Mouse (Mus musculus) layer of hippocampus, adult 9-11 months (tissue): ENCODE measurements around the gene Timm13.

ENCODE experiments used
- DNase-seq: peaks from one replicate; pipeline ENCODE4 v3.0.0; 2022

Gene Timm13

GRCm38 (mm10) chr10:80902273-80902940, 1.6 kb upstream of the Timm13 start:
- DNase-seq, result no peak

GRCm38 (mm10) chr10:80901409-80902272, 872 bp upstream of the Timm13 start:
- no peak for DNase-seq

- DNase-seq, result no peak
These were observed 1.0 kb downstream of the Timm13 start for GRCm38 (mm10) chr10:80899591-80900317.

GRCm38 (mm10) chr10:80899074-80899473, 1.7 kb downstream of the Timm13 start:
- no peak for DNase-seq

- peak; percentile 74 for DNase-seq
These were observed 2.8 kb downstream of the Timm13 start for GRCm38 (mm10) chr10:80897861-80898510.

- DNase-seq, result no peak
These were observed 3.9 kb downstream of the Timm13 start for GRCm38 (mm10) chr10:80896581-80897485.

GRCm38 (mm10) chr10:80895697-80896096, 5.1 kb downstream of the Timm13 start:
- no peak for DNase-seq

- DNase-seq, result no peak
These were observed 5.7 kb downstream of the Timm13 start for GRCm38 (mm10) chr10:80895100-80895499.

- no peak for DNase-seq
These were observed 13.6 kb downstream of the Timm13 start for GRCm38 (mm10) chr10:80887181-80887580.

GRCm38 (mm10) chr10:80881301-80881700, 19.5 kb downstream of the Timm13 start:
- DNase-seq, result peak; percentile 60

GRCm38 (mm10) chr10:80880901-80881300, 19.9 kb downstream of the Timm13 start:
- DNase-seq, result no peak

GRCm38 (mm10) chr10:80880131-80880641, 20.6 kb downstream of the Timm13 start:
- DNase-seq, result peak; percentile 39

- DNase-seq, result no peak
These were observed 24.2 kb downstream of the Timm13 start for GRCm38 (mm10) chr10:80876594-80876993.

- no peak for DNase-seq
These were observed 24.7 kb downstream of the Timm13 start for GRCm38 (mm10) chr10:80876028-80876427.

- no peak for DNase-seq
These were observed 26.7 kb downstream of the Timm13 start for GRCm38 (mm10) chr10:80874035-80874434.

GRCm38 (mm10) chr10:80871581-80871980, 29.2 kb downstream of the Timm13 start, which contains the start of gene Tmprss9:
TSS of gene Tmprss9 (plus strand) at chr10:80871848.
- DNase-seq, result no peak

- DNase-seq, result no peak
These were observed 29.8 kb downstream of the Timm13 start for GRCm38 (mm10) chr10:80870993-80871392.

GRCm38 (mm10) chr10:80864446-80864845, 36.3 kb downstream of the Timm13 start:
- no peak for DNase-seq

GRCm38 (mm10) chr10:80862305-80862704, 38.5 kb downstream of the Timm13 start:
- DNase-seq, result no peak

GRCm38 (mm10) chr10:80858350-80858935, 42.3 kb downstream of the Timm13 start:
- no peak for DNase-seq

- DNase-seq, result no peak
These were observed 42.9 kb downstream of the Timm13 start for GRCm38 (mm10) chr10:80857848-80858247.
